Mouse (Mus musculus): ENCODE results near the gene She.
A peak's percentile ranks its signal among the peaks of the same experiment; 100 is the strongest.
"Not testable (repeated sequence)": the region's sequence is repeated elsewhere in the genome, so short reads cannot be mapped to it uniquely, and the experiment has no call there.

Gene She

GRCm38 (mm10) chr3:89830815-89831591 is at the start of gene She:
Gene She, plus strand, starts transcription at chr3:89831370.
- no peak for DNase-seq (ENCODE audit: low read depth in 1 of 2, low spot score in 2 of 2)

- DNase-seq (ENCODE audit: low read depth in 1 of 2, low spot score in 2 of 2), result no peak
Measured at GRCm38 (mm10) chr3:89781640-89782039, 49.5 kb upstream of the She start.

DNA sequence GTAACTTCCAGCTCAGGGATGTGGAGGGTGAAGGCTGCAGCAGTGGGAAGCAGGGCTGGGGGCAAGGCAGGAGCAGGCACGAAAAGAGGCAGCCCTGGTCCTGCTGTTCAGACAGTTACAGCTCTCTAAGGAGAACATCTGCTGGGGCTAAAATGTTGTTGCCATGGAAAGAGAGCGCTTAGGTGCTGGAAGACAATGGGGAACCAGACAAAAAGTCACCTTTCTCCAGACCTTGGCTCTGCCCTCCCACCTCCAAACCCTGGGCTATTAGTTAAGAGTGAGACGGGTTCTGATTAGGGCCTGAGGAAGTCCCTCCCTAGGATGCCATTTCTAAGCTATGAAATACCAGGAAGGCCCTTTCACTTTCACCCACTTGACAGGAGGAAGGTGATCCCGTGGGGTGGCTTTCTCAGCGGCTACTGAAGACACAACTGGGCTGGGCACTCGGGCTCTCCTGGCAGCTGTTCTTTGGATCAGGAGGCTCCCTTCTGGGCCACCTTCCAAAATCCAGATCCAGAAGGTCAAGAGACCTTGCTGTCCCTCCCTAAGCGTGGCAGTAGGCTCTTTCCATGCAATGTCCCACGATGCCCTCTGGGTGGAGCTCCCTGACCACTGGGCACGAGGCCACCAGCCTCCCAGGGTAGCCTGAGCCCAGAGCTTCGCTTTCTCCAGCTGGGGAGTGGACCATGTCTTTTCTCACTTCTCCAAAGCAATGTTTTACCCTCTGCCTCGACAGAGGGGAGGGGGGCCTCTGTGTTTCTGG is 46.0 kb upstream of the She start:
- DNase-seq (ENCODE audit: low read depth in 1 of 2, low spot score in 2 of 2), result peak in 1 of 2 experiments; percentile 70

DNA sequence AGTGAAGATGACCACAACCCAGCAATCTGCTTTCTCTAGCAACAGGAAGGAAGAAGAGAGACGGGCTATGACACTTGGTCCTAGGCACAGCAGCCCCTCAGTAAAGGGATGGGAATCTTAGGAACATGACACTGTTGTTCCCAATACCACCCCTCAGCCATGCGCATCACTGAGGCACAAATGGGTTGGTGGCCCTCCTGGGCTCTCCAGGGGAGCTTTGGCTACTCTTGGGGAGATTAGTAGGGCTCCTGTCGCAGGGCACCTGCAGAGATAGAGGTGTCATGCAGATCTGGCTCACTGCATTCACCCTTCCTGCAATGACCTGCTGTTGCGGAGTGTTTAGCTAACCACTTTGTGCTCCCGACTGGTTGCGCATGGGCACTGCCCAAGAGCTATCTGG is 44.9 kb upstream of the She start:
- no peak for DNase-seq (ENCODE audit: low read depth in 1 of 2, low spot score in 2 of 2)

- DNase-seq (ENCODE audit: low read depth in 1 of 2, low spot score in 2 of 2), result no peak
Measured at GRCm38 (mm10) chr3:89788680-89789352, 42.4 kb upstream of the She start.

GRCm38 (mm10) chr3:89794616-89795015 is 36.6 kb upstream of the She start:
- DNase-seq (ENCODE audit: low read depth in 1 of 2, low spot score in 2 of 2), result no peak

DNA sequence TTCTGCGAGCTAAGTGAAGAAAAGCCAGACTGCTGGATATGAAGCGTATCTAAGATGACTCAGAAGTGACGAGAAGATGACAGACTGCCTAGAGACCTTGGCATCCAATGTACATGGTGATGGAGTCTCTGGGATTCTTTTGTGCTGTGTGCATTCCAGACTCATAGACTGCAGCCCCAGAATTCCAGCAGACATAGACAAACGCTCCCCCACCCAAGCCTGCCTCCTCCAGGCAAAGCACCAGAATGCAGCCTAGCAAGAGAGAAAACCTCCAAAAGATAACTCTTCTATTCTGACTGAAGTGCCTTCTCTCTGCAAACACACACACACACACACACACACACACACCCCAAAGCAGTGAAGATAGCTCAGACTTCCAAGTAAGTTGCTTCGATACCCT is 35.4 kb upstream of the She start:
- DNase-seq (ENCODE audit: low read depth in 1 of 2, low spot score in 2 of 2), result no peak

GRCm38 (mm10) chr3:89796358-89796757 is 34.8 kb upstream of the She start:
- DNase-seq (ENCODE audit: low read depth in 1 of 2, low spot score in 2 of 2), result peak; percentile 51 to 56

DNA sequence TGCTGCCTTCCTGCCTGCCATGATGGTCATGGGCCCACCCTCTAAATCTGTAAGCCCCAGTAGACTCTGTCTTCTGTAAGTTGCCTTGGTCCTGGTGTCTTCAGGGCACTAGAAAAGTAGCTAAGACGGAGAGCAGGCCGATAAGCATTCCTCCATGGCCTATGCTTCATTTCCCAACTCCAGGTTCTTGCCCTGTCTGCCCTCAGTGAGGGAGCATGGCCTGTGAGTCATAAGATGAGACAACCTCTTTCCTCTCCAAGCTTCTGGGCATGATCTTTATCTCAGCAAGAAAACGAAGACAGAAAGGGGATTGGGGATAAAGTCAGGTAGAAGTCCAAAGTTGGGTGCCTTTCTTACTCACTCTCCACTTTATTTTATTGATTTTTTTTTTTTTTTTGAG is 32.7 kb upstream of the She start:
- no peak for DNase-seq (ENCODE audit: low read depth in 1 of 2, low spot score in 2 of 2)

GRCm38 (mm10) chr3:89799476-89799875 is 31.7 kb upstream of the She start:
- no peak for DNase-seq (ENCODE audit: low read depth in 1 of 2, low spot score in 2 of 2)

GRCm38 (mm10) chr3:89800078-89800477 is 31.1 kb upstream of the She start:
- not testable (repeated sequence) for DNase-seq (ENCODE audit: low read depth in 1 of 2, low spot score in 2 of 2)

DNA sequence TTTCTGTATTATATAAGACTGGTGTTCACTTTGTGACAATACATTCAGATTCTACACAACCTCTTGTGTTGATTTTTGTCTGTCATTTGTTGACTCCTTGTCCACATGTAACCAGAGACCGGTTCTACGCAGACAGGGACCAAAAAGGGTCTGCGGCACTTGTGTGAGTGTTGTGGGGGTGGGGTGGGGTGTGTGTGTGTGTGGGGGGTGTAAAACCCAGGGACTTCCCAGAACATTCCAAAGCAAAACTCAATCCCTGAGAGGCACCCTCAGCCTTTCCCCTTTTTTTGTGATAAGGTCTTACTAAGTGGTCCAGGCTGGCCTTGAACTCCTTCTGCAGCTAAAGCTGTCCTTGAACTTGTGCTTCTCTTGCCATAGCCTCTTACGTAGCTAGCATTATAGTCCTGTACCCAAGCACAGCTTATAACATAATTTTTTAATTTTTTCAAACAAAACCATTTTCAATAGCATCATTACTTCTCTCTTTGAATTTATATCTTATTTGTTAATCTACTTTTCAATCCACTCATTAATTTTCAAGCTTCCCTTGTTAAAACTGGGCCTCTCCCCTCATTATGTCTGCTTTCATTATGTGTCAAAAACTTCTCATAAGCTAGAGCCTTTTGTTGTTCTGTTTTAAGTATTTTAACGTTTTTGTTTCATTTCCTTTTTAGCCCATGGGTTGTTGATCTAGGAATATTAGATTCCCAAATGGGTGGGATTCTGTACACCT is 30.2 kb upstream of the She start:
- no peak for DNase-seq (ENCODE audit: low read depth in 1 of 2, low spot score in 2 of 2)

GRCm38 (mm10) chr3:89801507-89801847 is 29.7 kb upstream of the She start:
- peak in 1 of 2 experiments; percentile 32 for DNase-seq (ENCODE audit: low read depth in 1 of 2, low spot score in 2 of 2)

- DNase-seq (ENCODE audit: low read depth in 1 of 2, low spot score in 2 of 2), result no peak
Measured at GRCm38 (mm10) chr3:89802876-89803275, 28.3 kb upstream of the She start.

GRCm38 (mm10) chr3:89805179-89805578 is 26.0 kb upstream of the She start:
- no peak for DNase-seq (ENCODE audit: low read depth in 1 of 2, low spot score in 2 of 2)

DNA sequence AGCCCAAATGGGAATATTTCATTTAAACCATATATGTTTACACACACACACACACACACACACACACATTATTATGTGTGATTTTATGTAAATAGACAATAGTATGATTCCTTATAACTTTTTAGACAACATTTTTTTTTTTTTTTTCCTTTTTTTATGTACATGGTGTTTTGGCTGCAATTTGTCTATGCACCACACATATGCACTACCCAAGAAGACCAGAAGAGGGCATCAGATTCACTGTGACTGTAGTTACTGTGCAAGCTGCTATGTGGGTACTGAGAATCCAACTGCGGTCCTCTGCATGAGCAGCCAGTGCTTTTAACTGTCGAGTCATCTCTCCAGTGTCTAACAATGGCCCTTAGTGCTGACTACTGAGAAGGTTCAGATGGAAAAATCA is 24.4 kb upstream of the She start:
- no peak for DNase-seq (ENCODE audit: low read depth in 1 of 2, low spot score in 2 of 2)

- DNase-seq (ENCODE audit: low read depth in 1 of 2, low spot score in 2 of 2), result no peak
Measured at GRCm38 (mm10) chr3:89807171-89807570, 24.0 kb upstream of the She start.

DNA sequence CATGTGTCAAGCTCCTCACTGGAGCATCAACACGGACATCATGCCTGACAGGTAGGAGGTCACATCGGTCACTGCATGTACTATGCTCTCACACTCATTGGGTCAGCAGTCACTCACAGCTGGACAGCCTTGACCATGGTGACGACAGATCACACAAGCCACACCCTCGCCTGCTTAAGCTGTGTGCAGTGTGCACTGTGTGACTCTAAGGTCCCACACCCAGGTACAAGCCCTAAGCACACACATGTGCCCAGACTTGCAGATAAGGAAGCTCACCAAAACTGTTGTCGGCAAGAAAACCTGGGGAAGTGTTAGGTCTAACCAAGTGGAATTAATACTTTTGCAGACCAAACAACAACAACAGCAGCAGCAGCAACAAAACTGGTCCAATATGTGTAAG is 23.3 kb upstream of the She start:
- DNase-seq (ENCODE audit: low read depth in 1 of 2, low spot score in 2 of 2), result no peak

- no peak for DNase-seq (ENCODE audit: low read depth in 1 of 2, low spot score in 2 of 2)
Measured at GRCm38 (mm10) chr3:89808638-89809037, 22.5 kb upstream of the She start.

GRCm38 (mm10) chr3:89810841-89811240 is 20.3 kb upstream of the She start:
- no peak for DNase-seq (ENCODE audit: low read depth in 1 of 2, low spot score in 2 of 2)

- DNase-seq (ENCODE audit: low read depth in 1 of 2, low spot score in 2 of 2), result no peak
Measured at GRCm38 (mm10) chr3:89812166-89812565, 19.0 kb upstream of the She start.

Measured in monocyte, adult 2 months (primary cell).